Mouse (Mus musculus) liver, embryonic 14.5 days (tissue): Measurements from ENCODE around the gene Gmds.

Experiments
- CTCF ChIP-seq: IDR thresholded peaks from 2 replicates; pipeline ENCODE4 v1.5.1; 2016; ENCODE audit warnings: antibody characterized with exemption, low read depth, control low read depth
- EP300 ChIP-seq: IDR thresholded peaks from 2 replicates; pipeline ENCODE4 v1.6.1; 2016; ENCODE audit warnings: antibody characterized with exemption, low read depth

GRCm38 (mm10) chr13:31943482-31944275 is 394.9 kb downstream of the Gmds start:
- TF ChIP-seq CTCF = no peak
- TF ChIP-seq EP300 = no peak
